Mouse (Mus musculus): ENCODE data around the gene Rpl38. TPM values are rescaled to one million over a fixed set of nuclear protein-coding genes. Genes with fewer than 3 reads are reported as not detected.

The Rpl38 gene
- polyA plus RNA-seq, 1 experiment from 2014 or later = 775 TPM

DNA sequence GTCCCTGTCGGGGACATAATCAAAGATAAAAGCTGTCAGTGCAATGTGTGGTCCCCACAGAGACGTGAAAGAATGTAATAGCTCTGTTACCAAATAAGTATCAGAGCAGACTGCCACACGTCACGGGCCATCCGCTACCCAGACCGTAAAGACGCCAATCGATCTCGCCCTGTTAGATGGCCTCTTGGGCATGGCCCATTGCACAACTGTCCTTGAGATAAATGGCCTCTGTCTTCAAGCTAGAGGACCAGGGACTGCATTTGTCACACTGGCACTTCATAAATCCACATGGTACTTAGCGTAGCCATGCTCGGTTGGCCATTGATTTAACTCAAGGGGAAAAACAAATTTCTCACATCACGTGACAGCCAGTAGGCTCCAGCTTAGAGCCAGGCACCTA, 43.5 kb downstream of the Rpl38 start:
- Histone ChIP-seq H3K27ac (no peak overlapping the region), H3K36me3 (no peaks in the 10 kb centered on the region), H3K4me2 (no peak overlapping the region), H3K9me3 (replicated peaks) (no peaks in the 10 kb centered on the region), H3K4me1 (replicated peaks) (no peaks in the 10 kb centered on the region), H3K4me3 (no peak overlapping the region), H3K27me3 (no peaks in the 10 kb centered on the region), H3K9ac (no peak overlapping the region)
- 79% methylated on average over 12 of the region's 12 CpGs for WGBS
- no peak for ATAC-seq (replicated peaks; ENCODE audit: insufficient number of reproducible peaks, insufficient read depth, low FRiP score, low read depth)

DNA sequence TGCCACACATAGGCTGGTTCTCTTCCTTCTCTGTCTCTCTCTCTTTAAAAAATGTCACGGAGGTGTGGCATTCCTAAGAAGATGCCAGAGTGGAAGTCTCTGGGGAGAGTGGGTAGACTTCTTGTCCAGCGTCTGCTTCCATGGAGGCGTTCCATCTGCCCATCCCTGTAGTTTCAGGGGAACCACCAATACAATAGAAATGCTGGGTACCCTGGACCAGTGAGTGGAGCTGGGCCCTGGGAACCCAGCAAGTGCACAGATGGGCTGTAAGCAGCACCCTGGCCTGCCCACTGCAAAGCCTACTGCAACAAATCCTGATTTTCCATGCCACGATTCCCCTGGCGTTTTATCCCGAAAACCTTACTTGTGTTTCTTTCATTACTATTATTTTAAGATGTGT, 46.2 kb downstream of the Rpl38 start:
- Histone ChIP-seq H3K9me3 (replicated peaks) (no peaks in the 10 kb centered on the region), H3K36me3 (no peaks in the 10 kb centered on the region), H3K27ac (no peak overlapping the region), H3K9ac (no peak overlapping the region), H3K4me1 (replicated peaks) (no peaks in the 10 kb centered on the region), H3K4me2 (no peak overlapping the region), H3K4me3 (no peak overlapping the region), H3K27me3 (no peaks in the 10 kb centered on the region)
- no peak for ATAC-seq (replicated peaks; ENCODE audit: insufficient number of reproducible peaks, insufficient read depth, low FRiP score, low read depth)
- 85% methylated on average over 6 of the region's 6 CpGs for WGBS

DNA sequence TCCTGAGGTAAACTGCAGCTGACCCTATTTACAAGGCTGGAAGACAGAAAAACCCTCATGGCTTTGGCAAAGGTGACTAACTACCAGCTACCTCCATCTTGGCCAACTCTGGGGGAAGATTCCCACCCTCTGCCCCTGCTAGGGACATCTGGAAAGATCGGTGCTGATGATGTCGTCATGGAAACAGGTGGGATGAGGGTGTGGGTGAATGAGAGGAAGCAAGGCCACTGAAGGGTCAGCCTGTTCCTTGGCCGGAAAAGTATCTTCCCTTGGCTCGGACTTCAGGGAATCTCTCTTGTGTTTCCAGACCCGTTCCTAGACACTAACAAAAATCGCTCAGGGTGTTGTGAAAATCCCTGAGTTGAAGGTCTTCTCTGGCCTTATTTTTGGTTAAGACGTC, 47.2 kb downstream of the Rpl38 start:
- no peaks in the 10 kb centered on the region for H3K4me1 ChIP-seq (replicated peaks)
- no peak overlapping the region for H3K4me2 ChIP-seq
- no peaks in the 10 kb centered on the region for H3K36me3 ChIP-seq
- no peaks in the 10 kb centered on the region for H3K27me3 ChIP-seq
- ATAC-seq (replicated peaks; ENCODE audit: insufficient number of reproducible peaks, insufficient read depth, low FRiP score, low read depth) = no peak
- H3K4me3 ChIP-seq = no peak overlapping the region
- no peaks in the 10 kb centered on the region for H3K9me3 ChIP-seq (replicated peaks)
- H3K9ac ChIP-seq = no peak overlapping the region
- no peak overlapping the region for H3K27ac ChIP-seq
- WGBS = 69% methylated on average over 7 of the region's 7 CpGs

DNA sequence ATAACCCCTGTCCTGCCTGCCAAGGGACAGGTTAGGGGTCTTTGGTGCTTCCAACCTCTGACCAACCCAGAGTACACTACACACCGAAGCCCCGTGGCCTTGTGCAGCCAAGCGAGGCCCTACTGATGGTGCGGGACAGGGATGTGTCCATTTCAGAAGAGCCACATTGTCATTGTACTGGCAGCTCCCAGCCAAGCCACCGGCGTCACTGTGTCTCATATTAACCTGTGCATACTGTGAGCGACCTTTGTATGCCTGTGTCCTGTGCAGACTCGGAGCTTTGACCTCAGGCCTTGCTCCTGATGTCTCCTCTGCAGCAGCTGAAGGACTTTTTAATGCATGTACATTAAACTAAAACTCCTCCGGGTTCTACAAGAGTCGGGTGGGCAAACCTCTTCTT, 52.2 kb downstream of the Rpl38 start:
- H3K27ac ChIP-seq = no peak overlapping the region
- ATAC-seq (replicated peaks; ENCODE audit: insufficient number of reproducible peaks, insufficient read depth, low FRiP score, low read depth) = no peak

More for the DNA sequence above, 52.2 kb downstream of the Rpl38 start:
- H3K4me3 ChIP-seq = no peak overlapping the region
- H3K36me3 ChIP-seq = no peaks in the 10 kb centered on the region
- no peak overlapping the region for H3K4me2 ChIP-seq
- H3K27me3 ChIP-seq = no peaks in the 10 kb centered on the region
- no peak overlapping the region for H3K9ac ChIP-seq
- WGBS = 83% methylated on average over 10 of the region's 10 CpGs
- H3K4me1 ChIP-seq (replicated peaks) = peaks cover 7% of the 10 kb centered on the region
- no peaks in the 10 kb centered on the region for H3K9me3 ChIP-seq (replicated peaks)

Other genes starting within 250 kb of the Rpl38 start
- 9.3 and 11.6 TPM in 2 replicates for gene Ttyh2, start 6.9 kb downstream of the Rpl38 start, polyA plus RNA-seq (2015; fragmentation: Nextera tagmentation; extraction: Ambion mirVana)
- gene Dnaic2, start 58.9 kb downstream of the Rpl38 start, polyA plus RNA-seq (2015; fragmentation: Nextera tagmentation; extraction: Ambion mirVana) = 0.64 and 1.0 TPM in 2 replicates
- gene Kif19a, start 96.9 kb downstream of the Rpl38 start, polyA plus RNA-seq (2015; fragmentation: Nextera tagmentation; extraction: Ambion mirVana) = 0.16 and 0.33 TPM in 2 replicates
- gene Btbd17, start 127.4 kb downstream of the Rpl38 start, polyA plus RNA-seq (2015; fragmentation: Nextera tagmentation; extraction: Ambion mirVana) = 0.08 and 0.46 TPM in 2 replicates
- gene Gpr142, start 130.4 kb downstream of the Rpl38 start, polyA plus RNA-seq (2015; fragmentation: Nextera tagmentation; extraction: Ambion mirVana) = not detected in 2 replicates
- 12.4 and 19.8 TPM in 2 replicates for gene Gprc5c, start 182.6 kb downstream of the Rpl38 start, polyA plus RNA-seq (2015; fragmentation: Nextera tagmentation; extraction: Ambion mirVana)
- 0.82 and 2.2 TPM in 2 replicates for gene Cd300a, start 221.5 kb downstream of the Rpl38 start, polyA plus RNA-seq (2015; fragmentation: Nextera tagmentation; extraction: Ambion mirVana)

All from heart, embryonic 15.5 days (tissue).